Mouse (Mus musculus) neural tube, embryonic 10.5 days (tissue): Measurements from ENCODE around the gene Gnptab.
"Not testable (repeated sequence)": the region's sequence is repeated elsewhere in the genome, so short reads cannot be mapped to it uniquely, and the experiment has no call there.

ENCODE experiments used
- DNase-seq: peaks from one replicate; pipeline ENCODE4 v3.0.0-alpha.2; 2017; ENCODE audit warnings: low spot score; ENCODE audit errors: extremely low spot score

Gene Gnptab

GRCm38 (mm10) chr10:88379013-88379885 is at the start of gene Gnptab, which contains the start of gene Dram1:
Gene Gnptab, plus strand, starts transcription at chr10:88379132.
Gene Dram1, minus strand, starts transcription at chr10:88379080.
- peak; percentile 89 for DNase-seq

- DNase-seq: no peak
Observed at GRCm38 (mm10) chr10:88330695-88331094, 48.2 kb upstream of the Gnptab start.

GRCm38 (mm10) chr10:88340660-88341059 is 38.3 kb upstream of the Gnptab start:
- DNase-seq: no peak

GRCm38 (mm10) chr10:88341368-88341767 is 37.6 kb upstream of the Gnptab start:
- DNase-seq: no peak

- no peak for DNase-seq
Observed at GRCm38 (mm10) chr10:88345899-88346401, 33.0 kb upstream of the Gnptab start.

- no peak for DNase-seq
Observed at GRCm38 (mm10) chr10:88346454-88347245, 32.3 kb upstream of the Gnptab start.

- DNase-seq: no peak
Observed at GRCm38 (mm10) chr10:88349800-88350199, 29.1 kb upstream of the Gnptab start.

- no peak for DNase-seq
Observed at GRCm38 (mm10) chr10:88350687-88351086, 28.2 kb upstream of the Gnptab start.

- no peak for DNase-seq
Observed at GRCm38 (mm10) chr10:88351411-88352103, 27.4 kb upstream of the Gnptab start.

- no peak for DNase-seq
Observed at GRCm38 (mm10) chr10:88352549-88352948, 26.4 kb upstream of the Gnptab start.

- no peak for DNase-seq
Observed at GRCm38 (mm10) chr10:88354599-88354998, 24.3 kb upstream of the Gnptab start.

- no peak for DNase-seq
Observed at GRCm38 (mm10) chr10:88356114-88356982, 22.6 kb upstream of the Gnptab start.

- peak; percentile 56 for DNase-seq
Observed at GRCm38 (mm10) chr10:88356983-88357559, 21.9 kb upstream of the Gnptab start.

- no peak for DNase-seq
Observed at GRCm38 (mm10) chr10:88362218-88362617, 16.7 kb upstream of the Gnptab start.

GRCm38 (mm10) chr10:88364221-88364620 is 14.7 kb upstream of the Gnptab start:
- no peak for DNase-seq

GRCm38 (mm10) chr10:88369233-88369632 is 9.7 kb upstream of the Gnptab start:
- no peak for DNase-seq

- no peak for DNase-seq
Observed at GRCm38 (mm10) chr10:88371793-88372192, 7.1 kb upstream of the Gnptab start.

- DNase-seq: no peak
Observed at GRCm38 (mm10) chr10:88372436-88372835, 6.5 kb upstream of the Gnptab start.

GRCm38 (mm10) chr10:88372945-88373344 is 6.0 kb upstream of the Gnptab start:
- not testable (repeated sequence) for DNase-seq

- no peak for DNase-seq
Observed at GRCm38 (mm10) chr10:88374984-88375383, 3.9 kb upstream of the Gnptab start.
